Mouse (Mus musculus): ENCODE results near the gene BC051665. TPM values are rescaled to one million over a fixed set of nuclear protein-coding genes. Genes with fewer than 3 reads are reported as not detected.

BC051665 gene
- polyA plus RNA-seq (2012; ENCODE audit: low replicate concordance) = not detected in 2 replicates

DNA sequence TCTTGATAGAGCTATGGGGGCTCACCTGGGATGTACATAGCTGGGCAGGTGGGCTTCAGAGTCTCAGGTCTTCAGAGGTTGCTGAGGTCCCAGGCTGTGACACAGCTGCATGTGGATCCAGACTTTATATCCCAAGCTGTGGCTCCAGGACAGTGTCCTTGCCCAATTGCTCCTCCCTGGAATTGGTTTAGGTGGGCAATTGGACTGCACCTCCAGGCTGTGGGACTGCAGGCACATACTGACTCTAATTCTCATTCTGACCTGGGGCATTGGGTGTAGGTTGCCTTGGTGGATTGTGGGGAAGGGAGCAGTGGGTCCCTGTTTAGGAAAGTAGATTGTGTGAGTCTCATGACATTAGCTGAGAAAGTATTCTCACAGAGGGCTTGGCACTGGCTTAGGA, at the start of gene BC051665:
TSS of gene BC051665 (minus strand) at position 101 of the 400 bp plus-strand sequence.

DNA sequence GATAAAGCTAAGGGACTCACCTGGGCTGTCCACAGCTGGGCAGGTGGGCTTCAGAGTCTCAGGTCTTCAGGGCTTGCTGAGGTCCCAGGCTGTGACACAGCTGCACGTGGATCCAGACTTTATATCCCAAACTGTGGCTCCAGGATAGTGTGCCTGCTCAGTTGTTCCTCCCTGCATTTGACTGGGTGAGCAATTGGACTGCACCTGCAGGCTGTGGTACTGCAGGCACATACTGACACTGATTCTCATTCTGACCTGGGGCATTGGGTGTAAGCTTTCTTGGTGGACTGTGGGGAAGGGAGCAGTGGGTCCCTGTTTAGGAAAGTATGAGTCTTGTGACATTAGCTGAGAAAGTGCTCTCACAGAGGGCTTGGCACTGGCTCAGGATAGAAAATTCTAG, 16.6 kb upstream of the BC051665 start, which contains the start of gene Ctsll3:
TSS of gene Ctsll3 (minus strand) at position 101 of the 400 bp plus-strand sequence.

Other genes with a start within 250 kb of the BC051665 start
- 4.6 and 4.7 TPM in 2 replicates for gene Dapk1, start 184.4 kb downstream of the BC051665 start, polyA plus RNA-seq (2012; ENCODE audit: low replicate concordance)
- gene Ctsll3, start 16.5 kb upstream of the BC051665 start, polyA plus RNA-seq (2012; ENCODE audit: low replicate concordance) = not detected in 2 replicates
- gene 4930486L24Rik, start 78.1 kb upstream of the BC051665 start, polyA plus RNA-seq (2012; ENCODE audit: low replicate concordance) = 0.20 TPM in 1 of 2 replicates, not detected in the other
- not detected in 2 replicates for gene Gm49392, start 110.5 kb upstream of the BC051665 start, polyA plus RNA-seq (2012; ENCODE audit: low replicate concordance)
- not detected in 2 replicates for gene Ctla2b, start 111.1 kb upstream of the BC051665 start, polyA plus RNA-seq (2012; ENCODE audit: low replicate concordance)
- not detected in 2 replicates for gene Tpbpb, start 118.5 kb upstream of the BC051665 start, polyA plus RNA-seq (2012; ENCODE audit: low replicate concordance)
- not detected in 2 replicates for gene Gm49393, start 149.2 kb upstream of the BC051665 start, polyA plus RNA-seq (2012; ENCODE audit: low replicate concordance)
- not detected in 2 replicates for gene Gm49391, start 150.2 kb upstream of the BC051665 start, polyA plus RNA-seq (2012; ENCODE audit: low replicate concordance)
- 0.46 and 1.5 TPM in 2 replicates for gene Ctla2a, start 150.3 kb upstream of the BC051665 start, polyA plus RNA-seq (2012; ENCODE audit: low replicate concordance)
- not detected in 2 replicates for gene Tpbpa, start 155.6 kb upstream of the BC051665 start, polyA plus RNA-seq (2012; ENCODE audit: low replicate concordance)
- gene Ctsj, start 219.6 kb upstream of the BC051665 start, polyA plus RNA-seq (2012; ENCODE audit: low replicate concordance) = not detected in 2 replicates